Mouse (Mus musculus): Measurements from ENCODE around the gene Nfkbia.

Nfkbia gene

GRCm38 (mm10) chr12:55490722-55491449, 1.6 kb downstream of the Nfkbia start:
- DNase-seq (ENCODE audit: low spot score in 2 of 2), result no peak

GRCm38 (mm10) chr12:55489986-55490721, 2.3 kb downstream of the Nfkbia start:
- no peak for DNase-seq (ENCODE audit: low spot score in 2 of 2)

- DNase-seq (ENCODE audit: low spot score in 2 of 2), result no peak
These were observed 3.6 kb downstream of the Nfkbia start for GRCm38 (mm10) chr12:55488661-55489447.

GRCm38 (mm10) chr12:55487843-55488660, 4.4 kb downstream of the Nfkbia start:
- no peak for DNase-seq (ENCODE audit: low spot score in 2 of 2)

GRCm38 (mm10) chr12:55486923-55487674, 5.3 kb downstream of the Nfkbia start:
- no peak for DNase-seq (ENCODE audit: low spot score in 2 of 2)

- DNase-seq (ENCODE audit: low spot score in 2 of 2), result no peak
These were observed 7.6 kb downstream of the Nfkbia start for GRCm38 (mm10) chr12:55484800-55485199.

- no peak for DNase-seq (ENCODE audit: low spot score in 2 of 2)
These were observed 8.2 kb downstream of the Nfkbia start for GRCm38 (mm10) chr12:55484079-55484774.

GRCm38 (mm10) chr12:55483591-55483990, 8.9 kb downstream of the Nfkbia start:
- no peak for DNase-seq (ENCODE audit: low spot score in 2 of 2)

- no peak for DNase-seq (ENCODE audit: low spot score in 2 of 2)
These were observed 9.7 kb downstream of the Nfkbia start for GRCm38 (mm10) chr12:55482732-55483131.

- DNase-seq (ENCODE audit: low spot score in 2 of 2), result no peak
These were observed 10.7 kb downstream of the Nfkbia start for GRCm38 (mm10) chr12:55481739-55482138.

GRCm38 (mm10) chr12:55480471-55481153, 11.8 kb downstream of the Nfkbia start:
- no peak for DNase-seq (ENCODE audit: low spot score in 2 of 2)

GRCm38 (mm10) chr12:55478901-55479300, 13.5 kb downstream of the Nfkbia start:
- no peak for DNase-seq (ENCODE audit: low spot score in 2 of 2)

- no peak for DNase-seq (ENCODE audit: low spot score in 2 of 2)
These were observed 18.3 kb downstream of the Nfkbia start for GRCm38 (mm10) chr12:55474209-55474583.

GRCm38 (mm10) chr12:55473250-55474208, 18.9 kb downstream of the Nfkbia start:
- no peak for DNase-seq (ENCODE audit: low spot score in 2 of 2)

- DNase-seq (ENCODE audit: low spot score in 2 of 2), result no peak
These were observed 21.1 kb downstream of the Nfkbia start for GRCm38 (mm10) chr12:55471344-55471743.

- DNase-seq (ENCODE audit: low spot score in 2 of 2), result no peak
These were observed 22.0 kb downstream of the Nfkbia start for GRCm38 (mm10) chr12:55470442-55470841.

GRCm38 (mm10) chr12:55467331-55468180, 24.9 kb downstream of the Nfkbia start:
- DNase-seq (ENCODE audit: low spot score in 2 of 2), result no peak

Measured in cerebellum, postnatal 4 days (tissue).